Mouse (Mus musculus) midbrain, embryonic 14.5 days (tissue): ENCODE results near the gene Zdhhc23. TPM values are rescaled to one million over a fixed set of nuclear protein-coding genes. Genes with fewer than 3 reads are reported as not detected.

Source experiments
- ATAC-seq: fragments of 200-750 bp; cut with Nextera tagmentation; 2 replicates; pipeline ENCODE4 v1.8.0; 2017; ENCODE audit warnings: moderate number of reproducible peaks, moderate library complexity; ENCODE audit not compliant: low FRiP score, low TSS enrichment
- DNase-seq: peaks from one replicate; pipeline ENCODE4 v3.0.0-alpha.2; 2015
- H3K27ac ChIP-seq: fragments of 300-500 bp; sonication (generic); replicated peaks from 2 replicates; pipeline ENCODE4 v1.5.1; 2014; ENCODE audit warnings: mild to moderate bottlenecking, low read depth, low read length, moderate library complexity
- H3K27me3 ChIP-seq: fragments of 300-500 bp; sonication (generic); 2 replicates; pipeline ENCODE4 v1.6.1; 2014; ENCODE audit warnings: low read length, control low read depth, mixed read lengths; ENCODE audit not compliant: control insufficient read depth, insufficient read depth
- H3K36me3 ChIP-seq: fragments of 300-500 bp; sonication (generic); 2 replicates; pipeline ENCODE4 v1.6.1; 2014; ENCODE audit warnings: low read length, control low read depth; ENCODE audit not compliant: control insufficient read depth, insufficient read depth
- H3K4me1 ChIP-seq: fragments of 300-500 bp; sonication (generic); 2 replicates; pipeline ENCODE4 v1.6.1; 2014; ENCODE audit warnings: mild to moderate bottlenecking, antibody characterized with exemption, low read length, control low read depth; ENCODE audit not compliant: control insufficient read depth, insufficient read depth
- H3K4me2 ChIP-seq: fragments of 300-500 bp; sonication (generic); 2 replicates; pipeline ENCODE4 v1.6.1; 2014; ENCODE audit warnings: mild to moderate bottlenecking, low read length, moderate library complexity
- H3K4me3 ChIP-seq: fragments of 300-500 bp; sonication (generic); replicated peaks from 2 replicates; pipeline ENCODE4 v1.5.1; 2014; ENCODE audit warnings: low read depth, low read length
- H3K9ac ChIP-seq: fragments of 300-500 bp; sonication (generic); replicated peaks from 2 replicates; pipeline ENCODE4 v1.6.1; 2014; ENCODE audit warnings: mild to moderate bottlenecking, low read length, moderate library complexity
- H3K9me3 ChIP-seq: fragments of 300-500 bp; sonication (generic); 2 replicates; pipeline ENCODE4 v1.6.1; 2016; ENCODE audit warnings: low read length, control low read depth, mixed read lengths; ENCODE audit not compliant: control insufficient read depth
- WGBS: fragments of 180-500 bp; shearing (Covaris S2); extraction: QIAGEN DNeasy Blood & Tissue Kit; methylation state at CpG from one replicate; pipeline ENCODE4 v1.1.7; 2014; 5-methylcytosine and 5-hydroxymethylcytosine counted together
- polyA plus RNA-seq: library from polyadenylated mRNA; unstranded; fragments of >200 nt; fragmentation: Nextera tagmentation; extraction: Ambion mirVana; gene quantifications from 2 replicates; pipeline ENCODE4 v1.2.1, GENCODE M21; 2014

Zdhhc23 gene
- polyA plus RNA-seq, 1 experiment from 2014 or later = 3.0 TPM

DNA sequence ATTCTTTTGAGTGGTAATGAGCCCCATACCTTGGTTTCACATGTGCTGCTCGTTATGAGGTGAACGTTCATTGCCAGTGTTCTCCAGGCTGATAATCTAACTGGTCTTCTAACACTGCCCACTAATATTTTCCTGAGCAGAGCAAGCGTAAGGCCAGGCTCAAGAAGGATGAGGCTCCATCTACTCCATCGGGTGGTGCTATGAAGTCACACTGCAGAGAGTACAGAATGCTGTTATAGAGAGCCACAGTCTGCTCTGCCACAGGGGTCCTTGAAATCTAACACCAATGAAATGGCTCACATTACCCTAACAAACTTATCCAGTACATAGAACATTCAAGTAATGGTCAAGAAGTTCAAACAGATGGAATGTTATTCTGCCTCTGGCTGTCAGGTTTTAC lies 21.6 kb downstream of the Zdhhc23 start:
- H3K27me3 ChIP-seq = no peaks in the 10 kb centered on the region
- H3K9ac ChIP-seq = no peak overlapping the region
- ATAC-seq = no peak
- no peaks in the 10 kb centered on the region for H3K36me3 ChIP-seq
- no peaks in the 10 kb centered on the region for H3K9me3 ChIP-seq
- no peaks in the 10 kb centered on the region for H3K4me1 ChIP-seq
- no peak overlapping the region for H3K4me3 ChIP-seq
- no peak overlapping the region for H3K27ac ChIP-seq
- H3K4me2 ChIP-seq = no peak overlapping the region
- WGBS = 92% methylated on average over 4 of the region's 4 CpGs
- DNase-seq = no peak

DNA sequence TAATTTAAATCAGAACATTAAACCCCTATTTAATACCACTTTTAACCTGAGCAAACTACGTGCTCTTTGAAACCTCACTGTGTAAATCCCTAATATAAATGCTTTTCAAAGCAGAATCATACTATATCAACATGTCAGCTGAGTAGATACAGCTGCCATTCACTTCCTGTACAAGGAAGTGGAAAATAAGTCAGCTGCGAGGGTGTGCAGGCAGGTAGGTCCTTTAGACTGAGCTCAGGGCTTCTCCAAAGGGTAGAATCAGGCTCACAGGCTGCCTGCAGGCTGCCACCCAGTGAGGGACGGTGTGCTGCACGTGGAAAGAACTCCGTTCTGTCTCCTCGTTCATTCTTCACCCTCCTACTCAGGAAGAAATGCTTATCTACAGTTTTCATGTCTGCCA lies 24.7 kb downstream of the Zdhhc23 start:
- Histone ChIP-seq H3K36me3 (no peaks in the 10 kb centered on the region), H3K9ac (no peak overlapping the region), H3K4me1 (no peaks in the 10 kb centered on the region), H3K4me2 (no peak overlapping the region), H3K4me3 (no peak overlapping the region), H3K27ac (no peak overlapping the region), H3K27me3 (no peaks in the 10 kb centered on the region), H3K9me3 (no peaks in the 10 kb centered on the region)
- ATAC-seq (no peak), DNase-seq (no peak)
- 86% methylated on average over 6 of the region's 6 CpGs for WGBS

DNA sequence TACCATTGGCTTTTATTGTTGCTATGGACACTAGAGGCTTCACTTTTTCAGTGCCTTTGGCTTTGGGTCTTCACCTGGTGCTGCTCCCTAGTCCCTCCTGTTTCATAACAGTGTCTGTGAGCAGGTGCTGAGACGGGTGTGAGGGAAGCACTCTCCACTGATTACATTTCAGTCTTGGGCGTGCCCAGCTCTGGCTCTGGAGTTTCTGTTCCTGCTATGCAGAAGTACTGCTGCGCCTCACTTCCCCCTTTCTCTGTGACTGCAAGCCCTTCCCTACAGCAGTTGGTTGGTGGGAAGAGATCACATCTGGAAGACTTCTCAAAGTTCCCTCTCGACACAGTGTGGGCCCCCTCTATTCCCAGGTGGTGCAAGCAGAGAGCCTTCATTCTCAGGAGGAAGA lies 28.0 kb downstream of the Zdhhc23 start:
- DNase-seq (no peak), ATAC-seq (no peak)
- Histone ChIP-seq H3K9me3 (no peaks in the 10 kb centered on the region), H3K27ac (no peak overlapping the region), H3K4me1 (no peaks in the 10 kb centered on the region), H3K9ac (no peak overlapping the region), H3K27me3 (no peaks in the 10 kb centered on the region), H3K4me3 (no peak overlapping the region), H3K4me2 (no peak overlapping the region), H3K36me3 (no peaks in the 10 kb centered on the region)
- WGBS = 81% methylated on average over 4 of the region's 4 CpGs

DNA sequence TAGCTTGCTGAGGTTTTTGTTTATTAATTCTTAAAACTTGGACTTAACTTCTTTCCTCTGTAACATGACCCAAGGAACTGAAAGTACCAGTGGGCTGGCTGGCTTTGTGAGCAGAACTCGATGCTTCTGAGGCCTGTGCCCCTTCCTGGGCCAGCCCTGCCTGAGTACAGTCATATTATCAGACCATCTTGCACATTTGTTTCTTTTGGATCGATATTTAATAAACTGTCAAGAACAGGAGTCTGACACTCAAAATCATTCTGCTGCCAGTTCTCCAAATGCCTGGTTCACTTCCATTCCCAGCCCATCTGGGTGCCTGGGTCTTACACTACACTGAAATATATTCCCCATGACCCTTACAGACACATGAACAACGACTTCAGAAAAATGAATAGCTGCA lies 33.7 kb downstream of the Zdhhc23 start:
- Histone ChIP-seq H3K9ac (no peak overlapping the region), H3K4me3 (no peak overlapping the region), H3K27me3 (no peaks in the 10 kb centered on the region), H3K4me1 (no peaks in the 10 kb centered on the region), H3K4me2 (no peak overlapping the region), H3K27ac (no peak overlapping the region), H3K36me3 (no peaks in the 10 kb centered on the region), H3K9me3 (no peaks in the 10 kb centered on the region)
- DNase-seq (no peak), ATAC-seq (no peak)
- WGBS = 80% methylated on average over 3 of the region's 3 CpGs

DNA sequence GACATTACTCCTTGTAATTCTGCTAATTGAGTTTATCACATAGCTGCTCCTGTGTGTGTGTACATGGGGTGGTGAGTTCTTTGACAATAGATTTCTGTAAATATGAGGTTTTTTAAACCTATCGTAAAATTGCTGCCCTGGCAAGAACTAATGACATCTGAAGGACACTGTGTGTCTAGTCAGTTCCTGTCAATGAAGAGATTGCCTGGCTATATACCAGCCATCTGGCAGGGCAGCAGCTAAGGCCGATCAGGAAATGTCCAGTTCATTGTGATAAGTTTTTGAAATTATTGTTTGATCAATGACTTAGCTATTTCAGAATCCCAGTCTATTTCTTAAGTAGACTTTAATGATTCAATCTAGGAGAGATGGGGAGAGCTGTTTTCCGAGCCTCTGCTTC lies 34.2 kb downstream of the Zdhhc23 start:
- H3K4me3 ChIP-seq = no peak overlapping the region
- ATAC-seq = no peak
- H3K9ac ChIP-seq = no peak overlapping the region
- H3K9me3 ChIP-seq = no peaks in the 10 kb centered on the region
- 80% methylated on average over 3 of the region's 3 CpGs for WGBS
- no peaks in the 10 kb centered on the region for H3K36me3 ChIP-seq
- no peak overlapping the region for H3K27ac ChIP-seq
- no peaks in the 10 kb centered on the region for H3K27me3 ChIP-seq
- no peak overlapping the region for H3K4me2 ChIP-seq
- H3K4me1 ChIP-seq = no peaks in the 10 kb centered on the region
- DNase-seq = no peak

DNA sequence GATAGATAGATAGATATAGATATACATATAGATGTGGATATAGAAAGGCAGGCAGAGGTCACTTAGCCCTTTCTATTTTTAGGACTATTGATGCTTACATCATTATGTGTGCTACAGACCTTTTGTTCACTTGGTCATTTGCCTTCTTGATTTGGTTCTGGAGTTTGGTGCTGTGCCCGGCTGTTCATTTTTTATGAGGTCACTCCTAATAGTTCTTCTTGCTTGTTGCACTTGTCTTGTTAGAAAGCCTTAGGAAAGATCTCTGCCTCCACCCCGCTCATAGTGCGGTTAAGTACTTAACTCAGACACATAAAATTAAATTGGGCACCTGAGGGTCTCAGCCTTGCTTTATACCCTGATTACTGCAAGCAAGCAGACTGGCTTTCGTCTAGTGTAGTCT lies 38.7 kb downstream of the Zdhhc23 start:
- WGBS = 95% methylated on average over 4 of the region's 4 CpGs
- Histone ChIP-seq H3K27ac (no peak overlapping the region), H3K9me3 (no peaks in the 10 kb centered on the region), H3K36me3 (no peaks in the 10 kb centered on the region), H3K27me3 (no peaks in the 10 kb centered on the region), H3K4me2 (no peak overlapping the region), H3K4me1 (no peaks in the 10 kb centered on the region), H3K9ac (no peak overlapping the region), H3K4me3 (no peak overlapping the region)
- ATAC-seq = no peak
- no peak for DNase-seq

DNA sequence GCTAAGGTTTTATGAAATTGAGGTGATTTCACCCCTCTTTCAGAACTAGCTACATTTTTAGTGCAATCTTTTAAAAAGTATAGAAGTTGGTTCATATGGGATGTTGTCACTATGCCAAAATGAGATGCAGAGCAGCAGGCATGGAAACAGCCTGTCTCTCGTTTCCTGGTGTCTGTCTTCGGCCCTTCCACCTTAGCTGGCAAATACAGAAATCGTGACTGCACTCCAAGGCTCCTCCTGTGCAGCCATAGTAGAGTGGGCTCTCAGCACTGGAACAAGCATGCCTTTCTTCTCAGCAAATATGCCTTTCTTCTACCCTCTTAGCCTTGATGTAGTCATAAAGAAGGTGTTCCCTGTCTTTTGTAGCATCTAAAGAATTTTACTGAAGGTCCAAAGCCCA lies 43.7 kb downstream of the Zdhhc23 start:
- no peak for DNase-seq
- no peak overlapping the region for H3K9ac ChIP-seq
- H3K4me3 ChIP-seq = no peak overlapping the region
- no peak for ATAC-seq
- H3K27ac ChIP-seq = no peak overlapping the region
- no peaks in the 10 kb centered on the region for H3K4me1 ChIP-seq
- H3K27me3 ChIP-seq = no peaks in the 10 kb centered on the region
- WGBS = 82% methylated on average over 3 of the region's 3 CpGs
- no peak overlapping the region for H3K4me2 ChIP-seq
- H3K9me3 ChIP-seq = no peaks in the 10 kb centered on the region
- H3K36me3 ChIP-seq = no peaks in the 10 kb centered on the region

DNA sequence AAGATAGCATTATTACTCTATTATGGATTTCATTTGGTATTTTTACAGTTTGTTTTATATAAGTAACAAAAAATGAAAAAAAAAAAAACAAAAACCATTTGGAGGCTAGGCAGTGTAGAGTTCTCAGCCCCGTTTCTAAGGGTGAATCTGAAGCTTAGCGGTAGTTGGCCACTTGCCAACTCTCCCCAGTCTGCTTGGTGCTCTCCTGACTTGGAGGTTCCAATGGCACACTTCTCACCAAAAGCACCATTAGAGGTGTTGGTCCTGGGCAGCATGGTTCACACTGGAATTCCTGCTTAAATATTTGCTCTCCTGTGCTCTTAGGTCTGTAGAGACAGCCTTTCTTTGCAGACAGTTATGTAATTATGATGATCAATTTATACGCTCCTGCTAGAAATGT lies 44.2 kb downstream of the Zdhhc23 start:
- Histone ChIP-seq H3K27ac (no peak overlapping the region), H3K36me3 (no peaks in the 10 kb centered on the region), H3K9me3 (no peaks in the 10 kb centered on the region), H3K27me3 (no peaks in the 10 kb centered on the region), H3K4me2 (no peak overlapping the region), H3K9ac (no peak overlapping the region), H3K4me3 (no peak overlapping the region), H3K4me1 (no peaks in the 10 kb centered on the region)
- 79% methylated on average over 3 of the region's 3 CpGs for WGBS
- DNase-seq (peak; percentile 37), ATAC-seq (no peak)

DNA sequence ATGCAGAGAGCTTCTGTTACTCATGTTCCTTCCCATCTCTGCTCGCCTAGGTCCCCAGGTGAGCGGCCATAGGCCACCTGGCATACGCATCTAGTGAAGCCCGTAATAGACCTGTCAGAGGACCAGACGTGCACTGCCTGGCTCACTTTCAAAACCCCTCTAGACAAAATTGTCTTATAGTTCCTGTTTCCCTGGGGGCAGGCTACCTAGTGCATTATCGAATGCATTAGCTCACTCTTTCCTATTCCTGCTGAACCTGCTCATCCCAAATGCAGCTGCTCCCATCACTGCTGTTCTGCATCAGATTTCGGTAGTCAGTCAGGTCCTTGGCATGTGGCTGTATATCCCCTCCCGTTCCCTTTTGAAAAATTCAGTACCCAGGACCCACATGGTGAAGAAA lies 44.7 kb downstream of the Zdhhc23 start:
- no peaks in the 10 kb centered on the region for H3K27me3 ChIP-seq
- no peak overlapping the region for H3K4me3 ChIP-seq
- no peak overlapping the region for H3K4me2 ChIP-seq
- DNase-seq (no peak), ATAC-seq (no peak)
- no peaks in the 10 kb centered on the region for H3K9me3 ChIP-seq
- no peak overlapping the region for H3K9ac ChIP-seq
- no peaks in the 10 kb centered on the region for H3K36me3 ChIP-seq
- H3K27ac ChIP-seq = no peak overlapping the region
- 89% methylated on average over 8 of the region's 8 CpGs for whole genome bisulfite sequencing
- no peaks in the 10 kb centered on the region for H3K4me1 ChIP-seq
